Mouse (Mus musculus): ENCODE measurements around the gene Mrpl4. TPM values are rescaled to one million over a fixed set of nuclear protein-coding genes. Genes with fewer than 3 reads are reported as not detected.
"Not testable (repeated sequence)": the region's sequence is repeated elsewhere in the genome, so short reads cannot be mapped to it uniquely, and the experiment has no call there.

Gene Mrpl4
- polyA plus RNA-seq, 1 experiment from 2014 or later, result 173 TPM

DNA sequence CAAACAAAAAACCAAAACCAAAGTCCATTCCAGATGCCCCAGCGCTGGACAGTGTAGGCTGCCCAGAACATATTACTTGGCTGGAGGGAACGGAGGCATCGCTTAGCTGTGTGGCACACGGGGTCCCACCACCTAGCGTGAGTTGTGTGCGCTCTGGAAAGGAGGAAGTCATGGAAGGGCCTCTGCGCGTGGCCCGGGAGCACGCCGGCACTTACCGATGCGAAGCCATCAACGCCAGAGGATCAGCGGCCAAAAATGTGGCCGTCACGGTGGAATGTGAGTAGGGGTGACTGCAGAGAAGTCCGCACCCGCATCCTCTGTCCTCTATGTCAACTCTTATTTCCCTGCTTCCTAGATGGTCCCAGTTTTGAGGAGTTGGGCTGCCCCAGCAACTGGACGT lies 33.6 kb downstream of the Mrpl4 start:
- Histone ChIP-seq H3K9me3 (replicated peaks; ENCODE audit: control insufficient read depth, low read length) (no peaks in the 10 kb centered on the region), H3K36me3 (ENCODE audit: control insufficient read depth, insufficient read depth) (no peaks in the 10 kb centered on the region), H3K27me3 (ENCODE audit: control insufficient read depth, insufficient read depth, low read length) (peaks cover 65% of the 10 kb centered on the region), H3K9ac (ENCODE audit: low read length) (no peak overlapping the region), H3K4me1 (ENCODE audit: control insufficient read depth, insufficient read depth, low read length) (peaks cover 33% of the 10 kb centered on the region), H3K4me2 (ENCODE audit: low read depth, low read length) (peak overlapping the region; percentile 71; the same call in 1 of the 2 replicates), H3K4me3 (ENCODE audit: low read length) (peak overlapping the region; percentile 6; the same call in 1 of the 2 replicates), H3K27ac (ENCODE audit: low read length) (no peak overlapping the region)
- 12% methylated on average over 20 of the region's 20 CpGs for whole genome bisulfite sequencing
- no peak for ATAC-seq (replicated peaks; ENCODE audit: extremely low read depth, insufficient read depth, low FRiP score)

DNA sequence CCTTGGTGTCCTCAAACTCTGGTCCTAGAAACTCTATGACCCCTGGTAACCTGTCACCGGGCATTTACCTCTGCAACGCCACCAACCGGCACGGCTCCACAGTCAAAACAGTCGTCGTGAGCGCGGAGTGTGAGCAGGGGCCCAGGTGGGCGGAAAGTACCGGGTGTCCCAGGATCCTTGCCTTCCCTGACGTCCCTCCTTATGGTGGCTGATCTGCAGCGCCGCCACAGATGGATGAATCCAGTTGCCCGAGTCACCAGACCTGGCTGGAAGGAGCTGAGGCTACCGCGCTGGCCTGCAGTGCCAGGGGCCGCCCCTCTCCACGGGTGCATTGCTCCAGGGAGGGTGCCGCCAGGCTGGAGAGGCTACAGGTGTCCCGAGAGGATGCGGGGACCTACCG lies 34.1 kb downstream of the Mrpl4 start:
- Histone ChIP-seq H3K9ac (ENCODE audit: low read length) (no peak overlapping the region), H3K4me1 (ENCODE audit: control insufficient read depth, insufficient read depth, low read length) (peaks cover 31% of the 10 kb centered on the region), H3K4me3 (ENCODE audit: low read length) (no peak overlapping the region; the same call in none of the 2 replicates), H3K27ac (ENCODE audit: low read length) (no peak overlapping the region), H3K4me2 (ENCODE audit: low read depth, low read length) (peak overlapping the region; percentile 71), H3K9me3 (replicated peaks; ENCODE audit: control insufficient read depth, low read length) (no peaks in the 10 kb centered on the region), H3K36me3 (ENCODE audit: control insufficient read depth, insufficient read depth) (no peaks in the 10 kb centered on the region), H3K27me3 (ENCODE audit: control insufficient read depth, insufficient read depth, low read length) (peaks cover 64% of the 10 kb centered on the region)
- 3% methylated on average over 22 of the region's 22 CpGs for WGBS
- ATAC-seq (replicated peaks; ENCODE audit: extremely low read depth, insufficient read depth, low FRiP score), result no peak

DNA sequence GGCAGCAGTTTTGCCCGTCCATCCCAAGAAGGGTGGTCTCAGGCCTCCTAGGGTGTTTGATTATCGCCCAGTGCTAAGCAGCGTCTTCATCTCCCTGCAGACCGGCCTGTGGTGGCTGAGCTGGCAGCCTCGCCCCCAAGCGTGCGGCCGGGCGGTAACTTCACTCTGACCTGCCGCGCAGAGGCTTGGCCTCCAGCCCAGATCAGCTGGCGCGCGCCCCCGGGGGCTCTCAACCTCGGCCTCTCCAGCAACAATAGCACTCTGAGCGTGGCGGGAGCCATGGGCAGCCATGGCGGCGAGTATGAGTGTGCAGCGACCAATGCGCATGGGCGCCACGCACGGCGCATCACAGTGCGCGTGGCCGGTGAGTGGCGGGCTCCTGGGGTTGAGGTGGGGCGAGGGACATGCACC lies 34.9 kb downstream of the Mrpl4 start:
- H3K9me3 ChIP-seq (replicated peaks; ENCODE audit: control insufficient read depth, low read length), result no peaks in the 10 kb centered on the region
- peak overlapping the region; percentile 60 for H3K9ac ChIP-seq (ENCODE audit: low read length)
- H3K36me3 ChIP-seq (ENCODE audit: control insufficient read depth, insufficient read depth), result no peaks in the 10 kb centered on the region
- ATAC-seq (replicated peaks; ENCODE audit: extremely low read depth, insufficient read depth, low FRiP score), result peak; percentile 67
- H3K4me2 ChIP-seq (ENCODE audit: low read depth, low read length), result peak overlapping the region; percentile 71
- H3K27ac ChIP-seq (ENCODE audit: low read length), result peak overlapping the region; percentile 52; the same call in 1 of the 2 replicates
- WGBS, result 2% methylated on average over 31 of the region's 31 CpGs
- H3K4me1 ChIP-seq (ENCODE audit: control insufficient read depth, insufficient read depth, low read length), result peaks cover 25% of the 10 kb centered on the region
- H3K27me3 ChIP-seq (ENCODE audit: control insufficient read depth, insufficient read depth, low read length), result peaks cover 55% of the 10 kb centered on the region
- H3K4me3 ChIP-seq (ENCODE audit: low read length), result peak overlapping the region; percentile 34

DNA sequence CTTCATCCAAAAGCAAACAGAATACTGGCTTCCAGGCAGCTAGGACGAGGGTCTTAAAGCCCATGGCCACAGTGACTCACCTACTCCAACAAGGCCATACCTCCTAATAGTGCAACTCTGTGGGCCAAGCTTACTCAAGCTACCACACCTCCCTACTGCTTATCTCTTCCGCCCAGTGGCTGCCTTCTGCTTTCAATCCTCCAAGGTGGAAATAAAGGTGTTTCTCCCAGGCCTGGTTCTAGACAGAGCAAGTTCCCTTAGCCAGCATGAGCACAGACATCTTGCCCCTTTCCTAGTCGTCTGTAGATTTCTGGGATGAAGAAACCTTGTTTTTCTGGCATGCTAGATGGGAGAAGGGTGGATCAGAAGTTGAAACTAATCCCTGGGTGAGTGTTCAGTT lies 37.2 kb downstream of the Mrpl4 start:
- Histone ChIP-seq H3K27ac (ENCODE audit: low read length) (no peak overlapping the region), H3K4me2 (ENCODE audit: low read depth, low read length) (no peak overlapping the region), H3K4me1 (ENCODE audit: control insufficient read depth, insufficient read depth, low read length) (peaks cover 13% of the 10 kb centered on the region), H3K27me3 (ENCODE audit: control insufficient read depth, insufficient read depth, low read length) (peaks cover 36% of the 10 kb centered on the region), H3K9ac (ENCODE audit: low read length) (no peak overlapping the region), H3K36me3 (ENCODE audit: control insufficient read depth, insufficient read depth) (no peaks in the 10 kb centered on the region), H3K9me3 (replicated peaks; ENCODE audit: control insufficient read depth, low read length) (no peaks in the 10 kb centered on the region), H3K4me3 (ENCODE audit: low read length) (no peak overlapping the region)
- ATAC-seq (replicated peaks; ENCODE audit: extremely low read depth, insufficient read depth, low FRiP score), result no peak
- WGBS, result 79% methylated on average over 3 of the region's 3 CpGs

DNA sequence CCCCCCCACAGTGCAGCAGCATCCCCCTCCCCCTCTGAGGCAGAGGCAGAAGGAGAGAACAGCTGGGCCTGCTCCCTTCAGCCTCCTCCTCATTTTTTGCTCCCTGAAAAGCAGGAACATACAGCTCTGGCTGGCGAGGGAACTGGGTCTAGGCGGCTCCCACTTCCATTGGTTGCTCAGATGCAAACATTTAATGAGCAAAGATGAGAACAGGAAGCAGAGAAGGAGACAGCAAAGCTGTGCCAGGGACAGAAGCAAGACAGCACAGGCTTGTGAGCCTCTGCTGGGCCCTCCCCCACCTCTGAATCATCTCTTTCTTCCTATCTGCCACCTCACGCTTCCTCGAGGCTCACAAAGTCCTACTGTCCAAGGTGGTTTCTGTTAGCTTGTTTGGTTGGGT lies 38.8 kb downstream of the Mrpl4 start:
- Histone ChIP-seq H3K27me3 (ENCODE audit: control insufficient read depth, insufficient read depth, low read length) (peaks cover 21% of the 10 kb centered on the region), H3K4me3 (ENCODE audit: low read length) (no peak overlapping the region), H3K9ac (ENCODE audit: low read length) (no peak overlapping the region), H3K4me2 (ENCODE audit: low read depth, low read length) (no peak overlapping the region), H3K9me3 (replicated peaks; ENCODE audit: control insufficient read depth, low read length) (no peaks in the 10 kb centered on the region), H3K36me3 (ENCODE audit: control insufficient read depth, insufficient read depth) (no peaks in the 10 kb centered on the region), H3K4me1 (ENCODE audit: control insufficient read depth, insufficient read depth, low read length) (peaks cover 13% of the 10 kb centered on the region), H3K27ac (ENCODE audit: low read length) (no peak overlapping the region)
- 56% methylated on average over 4 of the region's 4 CpGs for WGBS
- no peak for ATAC-seq (replicated peaks; ENCODE audit: extremely low read depth, insufficient read depth, low FRiP score)

DNA sequence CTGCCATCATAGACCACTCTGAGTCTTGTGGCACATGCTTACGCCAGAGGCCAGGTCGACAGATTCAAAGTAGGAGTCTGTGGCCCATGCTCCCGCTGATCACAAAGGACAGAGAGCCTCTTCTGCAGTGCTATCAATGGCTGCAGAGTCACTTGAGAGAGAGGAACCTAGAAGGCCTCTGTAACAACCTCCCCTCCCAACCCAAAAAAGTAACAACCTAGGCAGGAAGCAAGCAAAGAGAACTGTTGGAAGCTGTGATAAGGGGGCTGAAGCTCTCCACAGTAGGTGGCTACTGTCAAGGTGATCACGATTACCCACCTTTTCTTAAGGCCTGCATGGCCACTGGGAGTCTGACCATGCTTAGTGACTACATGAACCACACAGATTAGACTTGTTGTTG lies 41.0 kb downstream of the Mrpl4 start:
- H3K27ac ChIP-seq (ENCODE audit: low read length), result no peak overlapping the region
- no peaks in the 10 kb centered on the region for H3K36me3 ChIP-seq (ENCODE audit: control insufficient read depth, insufficient read depth)
- ATAC-seq (replicated peaks; ENCODE audit: extremely low read depth, insufficient read depth, low FRiP score), result no peak

DNA sequence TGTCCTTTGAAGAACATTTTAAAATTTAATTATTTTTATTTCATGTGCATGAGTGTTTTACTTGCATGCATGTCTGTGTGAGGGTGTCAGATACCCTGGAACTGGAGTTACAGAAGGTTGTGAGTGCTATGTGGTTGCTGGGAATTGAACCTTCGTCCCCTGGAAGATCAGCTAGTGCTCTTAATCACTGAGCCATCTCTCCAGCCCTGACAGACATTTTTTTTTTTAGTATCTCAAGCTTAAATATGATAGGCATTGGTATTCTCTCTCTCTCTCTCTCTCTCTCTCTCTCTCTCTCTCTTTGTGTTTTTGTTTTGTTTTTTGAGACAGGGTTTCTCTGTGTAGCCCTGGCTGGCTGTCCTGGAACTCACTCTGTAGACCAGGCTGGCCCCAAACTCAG lies 42.2 kb downstream of the Mrpl4 start:
- H3K27ac ChIP-seq (ENCODE audit: low read length), result not testable (repeated sequence)

More for the DNA sequence above, 41.0 kb downstream of the Mrpl4 start:
- Histone ChIP-seq H3K9me3 (replicated peaks; ENCODE audit: control insufficient read depth, low read length) (no peaks in the 10 kb centered on the region), H3K4me2 (ENCODE audit: low read depth, low read length) (no peak overlapping the region), H3K9ac (ENCODE audit: low read length) (no peak overlapping the region), H3K27me3 (ENCODE audit: control insufficient read depth, insufficient read depth, low read length) (peaks cover under 1% of the 10 kb centered on the region; the same call in 1 of the 2 replicates), H3K4me1 (ENCODE audit: control insufficient read depth, insufficient read depth, low read length) (no peaks in the 10 kb centered on the region), H3K4me3 (ENCODE audit: low read length) (no peak overlapping the region)
- WGBS, result 75% methylated on average over 4 of the region's 4 CpGs

DNA sequence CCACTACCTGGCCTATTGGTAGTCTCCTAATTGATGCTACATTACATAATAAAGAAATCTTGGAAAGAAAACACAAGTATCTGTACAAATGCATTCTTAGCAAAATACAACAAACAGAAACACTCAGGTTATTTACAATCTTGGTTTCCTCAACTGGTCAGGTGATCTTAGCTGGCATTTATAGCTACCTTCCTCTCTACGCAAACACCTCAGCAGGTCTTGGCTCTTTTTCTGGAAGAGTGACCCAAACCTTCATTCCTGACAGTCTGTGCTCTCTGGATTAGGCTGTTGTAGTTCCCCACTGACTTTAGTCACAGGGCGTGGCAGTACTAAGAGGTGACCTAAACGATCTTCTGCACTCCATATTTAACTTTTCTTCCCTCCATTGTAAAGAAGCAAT lies 42.7 kb downstream of the Mrpl4 start:
- H3K9ac ChIP-seq (ENCODE audit: low read length), result no peak overlapping the region

More for the DNA sequence above, 42.2 kb downstream of the Mrpl4 start:
- ATAC-seq (replicated peaks; ENCODE audit: extremely low read depth, insufficient read depth, low FRiP score); H3K27me3 ChIP-seq (ENCODE audit: control insufficient read depth, insufficient read depth, low read length); H3K4me1 ChIP-seq (ENCODE audit: control insufficient read depth, insufficient read depth, low read length); H3K4me2 ChIP-seq (ENCODE audit: low read depth, low read length); H3K4me3 ChIP-seq (ENCODE audit: low read length); H3K36me3 ChIP-seq (ENCODE audit: control insufficient read depth, insufficient read depth); H3K9ac ChIP-seq (ENCODE audit: low read length); H3K9me3 ChIP-seq (replicated peaks; ENCODE audit: control insufficient read depth, low read length): not testable (repeated sequence)
- 62% methylated on average over 1 of the region's 1 CpGs for WGBS

DNA sequence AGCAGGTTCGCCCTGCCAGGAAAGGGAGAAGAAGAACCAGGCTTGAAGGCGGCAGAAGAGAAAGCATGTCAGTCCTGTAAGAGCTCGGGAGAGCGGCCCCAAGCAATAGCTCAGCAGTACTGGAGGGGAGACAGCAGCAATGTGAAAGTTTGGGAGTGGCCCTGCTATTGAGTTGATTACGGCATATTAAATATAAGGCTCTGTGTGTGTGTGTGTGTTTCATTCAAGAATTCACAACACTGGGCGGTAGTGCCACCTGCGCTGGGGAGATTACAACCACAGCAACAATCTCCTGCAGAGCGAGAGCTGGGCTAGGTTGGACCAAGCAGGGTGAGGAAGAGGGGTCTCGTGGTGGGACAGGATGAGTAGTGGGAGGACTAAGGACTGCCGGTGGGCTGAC lies 49.0 kb downstream of the Mrpl4 start:
- Histone ChIP-seq H3K9me3 (replicated peaks; ENCODE audit: control insufficient read depth, low read length) (no peaks in the 10 kb centered on the region), H3K27me3 (ENCODE audit: control insufficient read depth, insufficient read depth, low read length) (no peaks in the 10 kb centered on the region), H3K4me2 (ENCODE audit: low read depth, low read length) (no peak overlapping the region), H3K36me3 (ENCODE audit: control insufficient read depth, insufficient read depth) (no peaks in the 10 kb centered on the region), H3K27ac (ENCODE audit: low read length) (no peak overlapping the region), H3K9ac (ENCODE audit: low read length) (no peak overlapping the region), H3K4me1 (ENCODE audit: control insufficient read depth, insufficient read depth, low read length) (no peaks in the 10 kb centered on the region), H3K4me3 (ENCODE audit: low read length) (no peak overlapping the region)
- WGBS, result 57% methylated on average over 10 of the region's 10 CpGs
- ATAC-seq (replicated peaks; ENCODE audit: extremely low read depth, insufficient read depth, low FRiP score), result no peak

More for the DNA sequence above, 42.7 kb downstream of the Mrpl4 start:
- no peaks in the 10 kb centered on the region for H3K36me3 ChIP-seq (ENCODE audit: control insufficient read depth, insufficient read depth)
- ATAC-seq (replicated peaks; ENCODE audit: extremely low read depth, insufficient read depth, low FRiP score), result no peak
- no peaks in the 10 kb centered on the region for H3K9me3 ChIP-seq (replicated peaks; ENCODE audit: control insufficient read depth, low read length)
- no peak overlapping the region for H3K27ac ChIP-seq (ENCODE audit: low read length)
- H3K4me2 ChIP-seq (ENCODE audit: low read depth, low read length), result no peak overlapping the region
- no peaks in the 10 kb centered on the region for H3K27me3 ChIP-seq (ENCODE audit: control insufficient read depth, insufficient read depth, low read length)
- no peak overlapping the region for H3K4me3 ChIP-seq (ENCODE audit: low read length)
- WGBS, result 68% methylated on average over 3 of the region's 3 CpGs
- no peaks in the 10 kb centered on the region for H3K4me1 ChIP-seq (ENCODE audit: control insufficient read depth, insufficient read depth, low read length)

Data from heart, embryonic 16.5 days (tissue).